Mouse (Mus musculus) yolk sac, embryonic 10.5 days (tissue): ENCODE measurements at regions not wholly inside any gene's neighbourhood (a gene's known extent, or its start where the extent isn't known, plus 50 kb on each side); places are given as distances from the start of the nearest gene placed in this dataset.

Source experiments
- DNase-seq: peaks from one replicate; pipeline ENCODE4 v3.0.0-alpha.2; 2017; ENCODE audit warnings: low spot score

DNA sequence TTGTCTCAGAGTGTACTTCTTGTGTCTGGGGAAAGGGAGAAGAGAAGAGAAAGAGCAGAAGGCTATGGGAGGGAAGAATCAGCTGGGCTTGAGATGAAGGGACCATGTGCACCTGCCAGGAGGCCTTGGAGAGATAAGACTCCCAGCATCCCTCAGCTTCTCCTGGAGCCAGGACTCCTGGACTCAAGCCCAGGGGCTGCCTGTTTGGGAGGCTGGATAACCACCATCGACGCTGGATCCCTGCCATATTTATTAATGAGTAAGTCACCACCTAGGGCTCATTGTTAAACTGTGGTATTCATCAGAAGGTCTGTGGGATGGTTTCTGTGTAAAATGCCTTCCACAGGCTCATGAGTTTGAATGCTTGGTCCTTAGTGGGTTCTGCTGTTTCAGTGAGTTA lies 240.7 kb downstream of the Rps15a start:
- DNase-seq, result no peak

- no peak for DNase-seq
Measured at GRCm38 (mm10) chr7:117859419-117859818, 256.6 kb downstream of the Rps15a start.

DNA sequence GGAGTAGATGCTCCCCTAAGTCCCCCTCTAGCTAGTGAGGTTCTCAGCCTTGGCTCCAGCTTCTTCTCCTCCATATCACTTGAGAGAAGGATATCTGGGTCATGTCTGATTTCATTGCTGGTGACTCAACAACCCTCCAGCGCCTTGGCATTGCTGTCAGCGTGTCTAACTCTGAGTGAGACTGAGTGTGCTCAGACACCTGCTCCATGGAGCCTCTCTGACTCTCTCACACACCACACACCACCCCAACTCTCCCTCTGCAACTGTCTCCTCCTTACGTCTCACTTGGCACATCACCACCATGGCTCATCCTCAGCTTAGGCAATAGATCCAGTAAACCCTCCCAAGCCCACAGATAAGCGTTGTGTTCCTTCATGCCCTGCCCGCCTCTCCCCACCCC lies 260.0 kb downstream of the Rps15a start:
- no peak for DNase-seq

DNA sequence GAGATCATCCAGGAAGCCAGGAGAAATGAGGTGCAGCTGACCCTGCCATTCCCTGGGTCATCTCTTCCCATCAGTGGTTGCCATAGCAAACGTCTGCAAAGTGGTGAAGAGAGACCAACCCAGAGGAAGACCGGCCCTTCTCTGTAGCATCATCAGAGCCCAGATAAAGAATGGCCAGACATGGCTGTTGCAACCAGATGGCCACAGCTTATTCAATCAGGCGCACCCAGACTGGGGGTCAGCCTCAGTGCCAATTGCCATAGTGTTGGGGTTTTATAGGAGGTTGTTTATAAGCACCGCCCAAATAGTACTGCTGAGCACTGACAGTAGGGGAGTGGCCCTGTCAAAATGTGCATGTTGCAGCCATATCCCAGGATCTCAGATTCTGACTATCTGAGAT lies 262.3 kb downstream of the Rps15a start:
- no peak for DNase-seq

DNA sequence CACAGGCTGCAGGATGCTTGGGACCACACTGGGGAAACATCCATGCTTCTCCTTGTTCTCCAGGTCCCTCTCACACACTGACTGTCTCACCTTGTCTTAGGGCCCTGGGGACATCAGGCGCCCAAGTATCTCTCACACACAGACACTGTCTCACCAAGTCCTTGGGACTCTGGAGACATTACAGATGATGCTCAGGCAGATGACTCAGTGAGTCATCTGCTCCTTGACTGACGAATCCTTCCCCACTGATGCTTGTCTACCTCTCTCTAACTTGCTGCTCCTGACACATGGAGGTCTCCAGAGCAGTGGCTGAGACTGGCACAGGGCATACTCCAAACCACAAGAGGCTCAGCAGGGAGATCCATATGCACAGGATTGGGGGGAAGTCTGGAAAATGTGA lies 263.1 kb downstream of the Rps15a start:
- DNase-seq, result no peak

DNA sequence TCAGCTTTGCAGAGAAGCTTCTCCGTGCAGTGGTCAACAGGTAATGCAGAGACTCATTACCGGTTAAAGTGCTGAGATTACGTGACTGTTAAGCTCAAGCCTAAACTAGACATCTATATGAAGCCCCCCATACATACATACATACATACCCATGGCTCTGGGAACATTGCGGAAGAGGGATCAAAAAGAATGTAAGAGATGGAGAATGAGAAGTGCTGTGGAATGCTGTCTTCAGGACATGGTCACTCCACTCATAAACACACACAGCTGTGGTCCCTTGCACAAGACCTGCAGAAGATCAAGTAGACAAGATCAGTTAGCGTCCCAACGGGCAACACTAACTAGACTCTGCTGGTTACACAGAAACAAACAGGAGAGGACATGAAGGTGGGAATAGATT lies 265.2 kb downstream of the Rps15a start:
- DNase-seq, result no peak

DNA sequence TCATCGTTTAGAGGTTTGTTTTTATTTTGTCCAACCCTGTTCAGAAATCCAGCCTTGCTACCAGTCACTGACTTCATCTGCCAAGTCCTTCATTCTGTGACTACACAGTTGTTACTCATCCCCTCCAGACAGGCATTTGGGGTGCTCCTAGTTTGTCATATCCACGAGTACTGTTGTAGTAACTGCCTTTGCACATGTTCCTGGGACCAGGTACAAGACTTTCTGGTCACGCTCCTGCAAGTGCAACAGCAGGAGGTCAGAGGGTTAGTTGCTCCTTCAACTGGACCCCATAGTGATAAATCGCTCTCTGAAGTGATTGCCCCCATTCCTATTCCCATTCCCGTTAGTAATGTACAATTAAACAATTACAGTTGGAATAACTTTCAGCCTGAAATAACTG lies 269.9 kb downstream of the Rps15a start:
- DNase-seq, result no peak

DNA sequence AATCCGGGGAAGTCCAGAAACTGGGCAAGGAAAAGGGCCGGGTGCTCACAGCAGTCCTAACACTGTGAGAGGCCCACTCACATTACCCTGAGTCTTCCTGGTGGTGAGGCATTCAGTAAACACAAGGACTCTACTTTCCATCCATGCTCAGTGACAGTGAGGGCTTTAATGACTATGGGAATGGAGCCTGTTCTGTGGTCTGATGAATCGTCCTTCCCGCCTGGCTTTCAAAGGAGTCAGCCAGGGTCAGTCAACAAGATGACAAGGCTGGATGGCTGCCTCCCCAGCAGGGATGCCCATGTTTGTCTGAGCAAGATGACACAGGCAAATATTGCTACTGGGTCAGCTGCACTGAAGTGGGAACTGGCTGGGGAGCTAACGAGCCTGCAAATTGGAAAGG lies 273.2 kb downstream of the Rps15a start:
- no peak for DNase-seq

GRCm38 (mm10) chr7:117795035-117795434 lies 321.0 kb downstream of the Rps15a start:
- DNase-seq, result no peak

- no peak for DNase-seq
Measured at GRCm38 (mm10) chr7:117793991-117794390, 322.0 kb downstream of the Rps15a start.

DNA sequence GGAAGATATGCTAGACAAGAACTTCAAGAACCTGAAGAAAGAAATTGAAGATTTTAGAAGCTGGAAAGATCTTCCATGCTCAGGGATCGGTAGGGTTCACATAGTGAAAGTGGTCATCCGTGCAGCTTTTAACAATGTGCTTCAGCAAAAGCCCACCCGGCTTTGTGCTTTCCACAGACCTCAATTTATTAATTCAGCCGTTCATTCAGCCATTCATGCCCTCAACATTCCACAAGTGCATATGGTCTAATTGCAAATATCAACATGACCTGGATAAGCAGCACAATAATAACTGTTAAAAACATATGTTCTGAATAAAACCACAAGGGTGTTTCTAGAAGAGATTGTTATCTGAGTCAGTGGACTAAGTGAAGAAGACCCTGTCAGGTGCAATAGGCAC lies 323.5 kb downstream of the Rps15a start:
- no peak for DNase-seq

DNA sequence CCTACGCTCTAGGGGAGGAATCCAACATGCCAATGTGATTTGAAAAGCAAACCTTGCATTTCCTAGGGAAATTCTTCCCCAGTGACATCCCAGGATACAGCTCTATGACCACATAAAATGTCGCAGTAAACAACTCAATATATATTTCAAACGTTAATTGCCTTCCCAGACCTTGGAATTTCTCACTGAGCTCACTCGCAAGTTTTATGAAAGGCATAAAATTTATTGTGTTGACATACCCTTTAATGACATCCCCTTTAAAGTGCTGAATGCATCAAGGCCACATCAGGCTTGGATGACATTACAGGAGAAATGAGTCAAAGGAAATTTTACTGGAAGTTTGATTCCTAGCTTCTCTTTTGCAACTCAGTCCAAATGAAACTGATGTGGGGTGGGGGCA lies 337.0 kb downstream of the Rps15a start:
- DNase-seq, result no peak

GRCm38 (mm10) chr7:117777921-117778320 lies 338.1 kb downstream of the Rps15a start:
- DNase-seq, result no peak

GRCm38 (mm10) chr7:117771836-117772235 lies 344.2 kb downstream of the Rps15a start:
- no peak for DNase-seq

- no peak for DNase-seq
Measured at GRCm38 (mm10) chr7:117759506-117759905, 356.5 kb downstream of the Rps15a start.

GRCm38 (mm10) chr7:117757033-117757432 lies 359.0 kb downstream of the Rps15a start:
- no peak for DNase-seq

GRCm38 (mm10) chr7:117755830-117756229 lies 360.2 kb downstream of the Rps15a start:
- no peak for DNase-seq

DNA sequence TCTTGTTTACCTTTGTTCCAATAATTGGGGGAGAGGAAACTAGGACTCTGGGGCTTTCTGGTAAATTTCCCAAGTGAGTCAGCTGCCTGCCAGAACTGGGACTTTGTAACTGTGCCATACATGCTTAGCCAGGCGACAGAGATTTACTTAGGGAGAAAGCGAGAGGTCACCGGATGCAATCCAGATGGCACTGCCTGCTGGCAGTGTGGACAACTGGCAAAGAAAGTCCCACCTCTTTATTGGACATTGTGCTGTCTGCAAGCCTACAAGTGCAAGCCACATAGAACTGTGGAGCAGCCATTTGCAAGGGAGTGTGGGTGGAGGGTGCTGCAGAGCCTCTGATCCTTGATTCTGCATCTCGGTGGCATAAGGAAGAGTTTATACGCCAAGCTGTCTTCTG lies 362.7 kb downstream of the Rps15a start:
- no peak for DNase-seq

DNA sequence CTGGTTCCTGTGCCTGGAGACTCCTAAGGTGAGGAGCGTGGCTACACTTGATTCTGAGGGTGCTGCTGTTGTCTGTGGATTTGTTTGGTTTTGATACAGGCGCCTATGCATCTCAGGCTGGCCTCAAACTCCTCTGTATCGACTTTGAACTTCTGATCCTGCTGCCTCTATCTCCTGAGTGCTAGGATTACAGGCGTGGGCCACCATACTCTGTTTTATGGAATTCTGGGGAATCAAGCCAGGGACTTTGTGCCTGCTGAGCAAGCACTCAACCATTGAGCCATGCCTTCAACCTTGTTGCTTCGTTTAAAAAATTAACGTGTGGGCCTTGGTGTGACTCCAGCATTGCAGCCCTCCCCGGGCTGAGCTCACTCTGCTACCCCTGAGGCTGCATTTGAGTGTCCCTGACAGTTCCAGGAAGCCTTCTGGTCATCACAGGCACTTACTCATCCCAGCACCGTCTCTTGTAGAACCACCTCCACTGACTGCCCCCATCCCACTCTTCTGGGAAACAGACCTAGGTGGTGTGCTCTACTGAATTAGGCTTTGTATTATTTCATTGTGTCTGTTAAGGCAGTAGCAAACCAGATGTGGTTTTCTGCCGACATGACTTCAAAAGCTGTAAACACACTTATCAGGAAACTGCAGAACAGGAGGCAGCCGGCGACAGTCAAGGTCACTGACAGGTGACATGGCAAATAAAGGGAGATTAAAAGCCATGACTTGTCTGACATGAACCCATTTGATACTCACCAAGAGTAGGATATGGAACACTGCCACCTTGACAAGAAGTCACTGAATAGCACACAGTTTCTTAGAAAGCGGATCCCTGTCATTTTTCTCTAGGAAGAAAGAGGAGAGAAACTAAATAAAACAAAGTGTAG lies 363.4 kb downstream of the Rps15a start:
- no peak for DNase-seq

GRCm38 (mm10) chr7:117747991-117748390 lies 367.2 kb downstream of the Xylt1 start:
- DNase-seq, result no peak

DNA sequence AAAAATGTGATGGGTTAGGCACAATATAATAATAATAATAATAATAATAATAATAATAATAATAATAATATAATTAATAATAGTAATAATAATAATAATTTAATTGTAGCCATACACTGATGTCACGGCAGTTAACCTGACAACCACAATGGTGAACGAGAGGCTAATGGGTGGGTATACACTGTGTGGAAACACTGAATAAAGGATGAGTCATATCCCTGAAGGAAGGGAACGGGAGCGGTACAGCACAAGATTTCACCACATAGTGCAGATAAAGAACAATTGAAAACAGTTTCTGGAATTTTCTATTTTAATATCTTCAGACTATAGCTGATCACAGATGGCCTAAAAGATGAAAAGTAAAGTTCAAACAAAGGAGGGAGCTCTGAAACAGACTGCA lies 365.6 kb downstream of the Xylt1 start:
- no peak for DNase-seq

DNA sequence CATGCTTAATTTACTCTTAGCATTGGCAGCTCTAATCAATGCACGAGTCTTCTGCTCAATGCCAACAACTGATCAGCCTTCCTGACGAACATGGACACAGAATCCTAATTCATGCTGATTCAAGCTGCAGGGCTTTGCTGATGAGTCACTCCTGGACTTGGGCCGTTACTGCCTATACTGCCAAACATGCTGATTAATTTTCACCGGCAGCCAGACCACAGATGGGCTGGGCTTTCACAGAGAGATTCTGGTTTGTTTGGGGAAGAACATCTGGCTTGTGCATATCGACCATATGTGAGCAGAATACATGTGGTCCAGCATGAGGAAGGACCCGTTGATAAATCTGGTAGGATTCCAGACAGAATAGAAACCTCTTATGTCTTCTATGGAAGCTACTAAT lies 358.9 kb downstream of the Xylt1 start:
- DNase-seq, result no peak

DNA sequence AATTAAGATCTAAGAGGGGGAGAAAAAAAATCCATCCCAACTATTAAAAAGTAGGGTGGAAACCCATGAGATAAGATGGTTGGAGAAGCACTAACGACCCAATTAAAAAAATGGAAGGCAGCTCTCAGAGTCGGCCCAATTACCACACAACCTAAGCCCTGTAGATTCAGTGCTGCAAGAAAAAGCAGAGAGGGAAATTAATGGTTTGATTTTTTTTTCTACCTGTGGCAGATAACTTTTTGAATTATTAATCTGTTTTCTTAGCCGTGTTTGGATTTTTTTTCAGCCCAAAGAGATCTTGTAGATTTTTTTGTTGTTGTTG lies 354.9 kb downstream of the Xylt1 start:
- DNase-seq, result no peak

DNA sequence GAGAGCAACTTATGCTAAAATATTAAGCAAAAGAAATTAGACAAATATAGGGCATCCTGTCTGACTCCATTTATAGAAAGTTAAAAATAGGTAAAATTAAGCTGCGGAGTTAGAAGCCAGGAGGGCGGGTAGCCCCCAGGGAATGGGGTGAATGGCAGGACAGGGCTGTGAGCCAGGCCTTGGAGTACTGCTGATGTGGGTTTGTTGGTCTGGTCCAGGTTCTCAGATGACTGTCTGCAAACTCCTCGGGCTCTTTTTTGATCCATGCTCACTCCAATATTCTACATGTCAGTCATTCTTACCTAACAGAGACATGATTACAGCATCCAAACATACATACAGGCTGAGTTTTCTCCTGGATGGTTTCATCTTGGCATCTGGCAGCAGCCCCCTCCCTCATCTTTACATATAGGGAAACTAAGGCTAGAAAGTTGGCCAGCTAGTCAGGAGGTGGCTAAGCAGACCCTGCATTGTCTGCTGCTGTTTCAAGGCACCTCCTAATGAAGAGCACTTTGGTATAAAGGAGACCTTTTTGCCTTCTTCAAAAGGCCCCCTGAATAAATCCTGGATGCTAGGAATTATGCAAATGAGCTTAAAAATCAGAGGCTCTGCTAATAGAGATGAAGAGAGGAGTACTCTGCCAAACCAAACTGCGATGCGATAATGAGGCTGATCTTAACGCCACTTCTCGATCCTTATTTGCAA lies 354.4 kb downstream of the Xylt1 start:
- no peak for DNase-seq
